Mouse (Mus musculus) left cerebral cortex, adult 18-20 months (tissue): Measurements from ENCODE around the gene Zfp652. TPM values are rescaled to one million over a fixed set of nuclear protein-coding genes. Genes with fewer than 3 reads are reported as not detected.

Source experiments
- DNase-seq, 2 experiments: peaks; one replicate each; pipeline ENCODE4 v3.0.0; 2021 to 2022; ENCODE audit warnings: low spot score in 2 of 2, mixed read lengths in 1 of 2
- total RNA-seq, 2 experiments: library from RNA; stranded (reverse); gene quantifications; 2 replicates each; pipeline ENCODE4 v1.2.3; 2021

The Zfp652 gene
- total RNA-seq, 2 experiments from 2014 or later, result 37.8 to 41.1 TPM

DNA sequence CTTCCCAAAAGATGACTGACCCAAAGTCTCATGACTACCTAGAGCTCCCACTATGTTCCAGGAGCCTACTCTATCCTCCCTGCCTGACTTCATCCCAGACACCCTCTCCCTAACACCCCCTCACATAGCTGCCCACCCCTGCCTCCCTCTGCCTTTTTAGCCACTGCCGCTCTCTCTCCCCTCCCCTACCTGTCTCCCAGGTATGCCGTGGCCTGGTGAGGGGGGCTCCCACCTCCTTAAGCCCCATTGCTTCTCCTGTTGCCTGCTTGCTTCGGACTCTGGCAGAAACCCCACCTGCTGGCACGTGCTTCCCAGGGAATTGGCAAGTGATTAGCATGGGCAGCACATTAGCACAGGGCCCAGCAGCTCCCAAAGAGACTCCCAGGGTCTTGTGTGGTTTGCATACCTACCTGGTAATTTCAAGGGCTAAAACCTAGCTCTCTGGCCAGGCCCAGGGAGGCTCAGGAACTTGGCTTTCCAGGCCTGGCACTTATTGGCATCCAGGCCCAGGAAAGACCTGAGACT, 117.1 kb downstream of the Zfp652 start:
- DNase-seq, result no peak

DNA sequence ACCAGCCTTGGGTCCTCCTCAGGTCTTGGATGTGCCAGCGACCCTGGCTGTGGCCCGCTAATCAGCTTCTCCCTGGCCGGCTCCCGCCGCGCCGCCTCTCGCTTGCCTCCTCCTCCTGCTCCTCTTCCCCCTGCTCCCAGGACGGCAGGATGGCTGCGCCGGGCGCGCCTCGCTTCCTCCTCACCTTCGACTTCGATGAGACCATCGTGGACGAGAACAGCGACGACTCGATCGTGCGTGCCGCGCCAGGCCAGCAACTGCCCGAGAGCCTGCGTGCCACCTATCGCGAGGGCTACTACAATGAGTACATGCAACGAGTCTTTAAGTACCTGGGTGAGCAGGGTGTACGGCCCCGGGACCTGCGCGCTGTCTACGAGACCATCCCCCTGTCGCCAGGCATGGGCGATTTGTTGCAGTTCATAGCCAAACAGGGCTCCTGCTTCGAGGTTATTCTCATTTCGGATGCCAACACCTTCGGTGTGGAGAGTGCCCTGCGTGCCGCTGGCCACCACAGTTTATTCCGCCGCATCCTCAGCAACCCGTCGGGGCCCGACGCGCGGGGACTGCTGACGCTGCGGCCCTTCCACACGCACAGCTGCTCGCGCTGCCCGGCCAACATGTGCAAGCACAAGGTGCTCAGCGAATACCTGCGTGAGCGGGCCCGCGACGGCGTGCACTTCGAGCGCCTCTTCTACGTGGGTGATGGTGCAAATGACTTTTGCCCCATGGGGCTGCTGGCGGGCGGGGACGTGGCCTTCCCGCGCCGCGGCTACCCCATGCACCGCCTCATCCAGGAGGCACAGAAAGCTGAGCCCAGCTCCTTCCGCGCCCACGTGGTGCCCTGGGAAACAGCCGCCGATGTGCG, 118.2 kb downstream of the Zfp652 start:
- DNase-seq, result no peak

DNA sequence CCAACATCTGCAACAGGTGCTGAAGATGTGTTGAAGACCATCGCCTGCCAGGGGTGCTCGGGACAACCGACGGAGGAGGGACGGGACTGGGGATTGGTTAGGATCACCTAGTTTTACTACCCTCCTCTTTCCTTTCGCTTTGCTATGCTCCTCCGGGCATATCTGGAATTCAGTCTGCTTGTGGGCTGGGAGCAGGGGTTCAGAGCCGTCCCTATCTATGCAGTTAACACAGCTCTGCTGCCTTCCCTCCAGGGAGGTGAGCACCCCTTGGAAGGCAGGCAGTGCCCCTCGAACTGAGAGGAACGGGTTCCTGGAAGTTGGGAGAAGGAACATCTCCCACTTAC, 118.8 kb downstream of the Zfp652 start:
- no peak for DNase-seq

DNA sequence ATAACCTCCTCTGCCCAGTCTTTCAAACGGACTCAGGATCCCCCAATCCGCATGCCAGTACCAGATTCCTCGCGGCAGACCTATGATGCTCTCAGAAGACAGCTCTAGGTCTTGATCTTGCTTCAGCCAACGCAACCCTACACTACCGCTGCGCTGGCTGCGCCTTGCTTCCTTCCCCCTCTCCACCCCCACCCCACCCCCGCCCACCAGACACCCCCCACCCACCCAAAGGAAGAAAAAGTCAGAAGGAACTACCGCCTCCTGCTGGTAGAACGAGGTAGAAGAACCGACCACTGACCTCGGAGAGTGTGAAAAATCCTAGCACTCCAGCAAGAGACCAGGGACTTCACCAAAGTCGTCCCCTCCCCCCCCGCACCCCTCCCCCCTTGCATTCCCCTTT, 119.2 kb downstream of the Zfp652 start:
- no peak for DNase-seq

DNA sequence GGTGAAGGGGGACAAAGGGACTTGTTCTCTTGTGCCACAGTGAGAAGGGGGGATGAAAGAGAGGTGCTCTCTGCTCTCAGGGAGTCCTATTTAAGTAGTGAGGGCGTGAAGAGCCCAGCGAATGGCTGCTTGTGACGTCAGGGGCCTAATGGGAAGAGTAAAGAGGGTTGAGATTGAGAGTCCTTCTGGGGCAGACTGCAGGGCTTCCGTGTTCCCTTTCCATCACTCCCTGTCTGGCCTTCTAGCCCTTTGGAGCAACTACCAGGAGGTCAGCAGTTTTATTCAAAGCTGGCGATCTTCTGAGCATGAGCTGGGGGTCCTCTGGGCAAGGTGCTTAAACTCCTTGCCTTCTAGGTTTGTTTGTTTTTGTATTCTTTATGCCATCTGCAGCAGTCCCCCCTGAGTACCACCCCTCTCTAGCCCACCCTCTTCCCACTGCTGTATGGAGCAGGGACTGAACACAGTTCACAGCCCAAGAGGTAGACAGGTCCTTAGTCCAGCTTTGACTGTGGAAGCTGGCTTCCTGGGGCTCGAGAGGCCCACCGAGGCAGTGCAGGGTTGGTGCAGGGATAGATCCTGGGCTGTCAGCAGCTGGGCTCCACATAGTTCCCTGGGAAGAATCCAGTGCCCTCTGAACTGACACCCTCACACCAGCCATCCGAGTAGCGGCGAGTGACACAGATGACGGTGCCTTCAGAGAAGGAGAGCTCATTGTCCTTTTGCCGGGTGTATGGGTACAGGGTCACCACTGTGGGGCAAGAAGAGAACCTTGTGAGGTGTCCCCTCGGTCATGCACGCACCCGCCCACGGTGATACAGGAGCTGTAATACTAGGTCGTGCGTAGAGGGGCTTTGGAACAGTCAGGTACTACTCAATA, 119.9 kb downstream of the Zfp652 start:
- DNase-seq, result no peak

DNA sequence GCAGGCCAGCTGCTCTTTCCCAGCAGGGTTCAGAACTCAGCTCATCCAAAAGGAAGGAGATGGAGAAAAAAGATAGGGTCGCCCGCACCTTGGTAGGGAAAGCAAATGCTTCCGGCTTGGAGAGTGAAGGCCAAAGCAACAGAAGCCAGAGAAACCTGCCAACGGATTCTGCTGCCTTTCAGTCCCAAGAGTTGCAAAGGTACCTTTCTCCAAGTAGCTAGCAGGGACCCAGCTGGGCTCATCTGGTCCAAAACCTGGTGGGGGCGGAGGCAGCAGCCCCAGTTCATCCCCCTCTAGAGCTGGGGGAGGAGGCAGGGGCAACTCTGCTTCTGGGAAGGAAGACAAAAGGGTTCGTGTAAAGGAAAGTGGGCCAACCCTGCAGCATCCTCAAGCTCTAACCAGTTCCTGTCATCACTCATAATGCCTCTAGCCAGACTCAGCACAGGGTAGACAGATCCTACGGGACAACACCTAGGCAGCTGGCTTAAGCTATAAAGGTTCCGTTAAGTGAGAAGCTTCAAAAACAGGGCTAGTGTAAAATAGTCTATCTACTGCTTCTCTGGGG, 120.6 kb downstream of the Zfp652 start:
- no peak for DNase-seq

DNA sequence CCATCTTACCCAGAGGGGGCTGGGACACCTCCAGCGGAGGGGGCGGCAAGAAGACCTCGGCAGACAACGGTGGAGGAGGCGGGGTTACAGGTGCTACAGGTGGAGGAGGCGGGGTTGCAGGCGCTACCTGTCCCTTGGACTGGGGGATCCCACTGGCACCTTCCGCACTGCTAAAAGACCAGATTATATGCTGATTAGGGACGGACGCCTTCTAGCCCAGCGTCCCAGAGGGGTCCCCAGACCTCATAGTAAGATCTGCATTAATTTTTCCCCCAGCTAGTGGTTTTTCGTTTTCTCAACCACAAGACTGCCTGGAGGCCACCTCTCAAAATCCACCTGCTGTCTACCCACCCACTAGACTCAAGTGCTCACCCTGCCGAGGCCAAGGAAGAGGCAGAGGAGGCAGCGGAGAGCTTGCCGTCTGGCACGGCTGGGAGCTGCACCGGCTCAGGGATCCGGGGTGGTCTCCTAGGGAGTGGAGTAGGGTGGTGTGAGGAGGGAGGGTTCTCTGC, 121.2 kb downstream of the Zfp652 start:
- no peak for DNase-seq

DNA sequence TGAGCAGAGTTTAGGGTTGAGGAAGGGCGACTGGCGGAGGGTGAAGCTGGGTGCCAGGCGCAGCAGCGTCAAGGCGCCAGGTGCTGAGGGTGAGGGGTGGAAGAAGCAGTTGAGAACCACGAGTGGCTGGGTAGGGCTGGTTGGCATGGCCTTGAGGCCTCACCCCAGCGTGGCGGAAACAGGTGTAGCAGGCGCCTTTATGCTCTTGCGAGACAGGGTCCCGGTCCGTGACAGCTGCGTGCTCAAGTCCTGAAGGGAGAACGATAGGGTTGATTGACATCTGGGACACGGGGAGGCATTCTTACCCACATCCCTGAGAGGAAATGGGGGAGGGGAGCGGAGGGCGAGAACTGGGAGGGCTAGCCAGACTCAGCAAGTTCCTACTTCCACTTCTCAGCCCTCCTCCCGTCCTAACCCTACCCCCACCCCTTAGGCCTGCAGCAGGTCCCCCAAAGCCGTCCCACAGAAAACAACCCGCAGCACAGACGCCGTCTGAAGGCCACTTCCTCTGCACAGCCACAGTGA, 121.7 kb downstream of the Zfp652 start:
- DNase-seq, result no peak

DNA sequence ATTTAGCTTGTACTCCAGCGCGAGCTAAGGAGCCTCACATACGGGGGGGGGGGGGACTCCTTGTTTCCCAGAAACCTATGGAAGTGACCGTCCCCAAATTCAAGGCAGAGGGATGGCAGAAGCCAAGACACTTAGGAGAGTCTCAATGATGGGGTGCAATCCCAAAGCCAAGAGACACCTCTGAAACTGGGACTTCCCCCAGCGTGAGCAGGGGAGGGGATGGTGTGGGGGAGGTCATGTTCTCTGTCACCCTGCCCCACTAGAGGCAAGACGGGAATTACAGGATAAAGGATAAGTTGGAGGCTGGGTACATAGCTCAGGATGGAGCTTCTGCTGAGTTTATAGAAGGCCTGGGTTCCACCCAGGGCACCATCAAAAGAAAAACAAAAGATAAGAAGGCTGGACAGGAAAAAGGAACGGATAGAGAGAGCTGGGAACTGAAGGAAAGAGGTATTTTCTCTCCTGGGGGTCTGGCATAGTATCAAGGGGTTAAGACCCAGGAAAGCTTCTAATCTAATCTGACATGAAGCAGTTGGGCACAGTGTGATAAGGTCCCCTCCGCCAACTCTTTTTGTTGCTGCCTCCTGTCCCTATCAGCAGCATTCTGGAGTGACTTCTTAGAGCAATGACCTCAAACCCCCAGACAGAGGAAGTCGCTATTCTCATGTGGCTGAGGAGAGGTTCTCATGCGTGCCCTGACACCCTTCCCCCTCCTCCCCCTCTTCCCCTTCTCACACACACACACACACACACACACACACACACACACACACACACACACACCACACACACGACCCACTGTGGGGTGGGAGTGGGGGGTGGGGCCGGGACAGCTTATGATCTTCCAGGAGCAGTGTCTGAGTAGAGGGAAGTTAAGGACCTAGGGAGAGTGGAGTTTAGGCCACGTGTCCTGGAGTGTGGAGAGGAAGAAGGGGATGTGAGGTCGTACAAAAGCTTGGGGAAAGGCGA, 122.6 kb downstream of the Zfp652 start:
- no peak for DNase-seq

DNA sequence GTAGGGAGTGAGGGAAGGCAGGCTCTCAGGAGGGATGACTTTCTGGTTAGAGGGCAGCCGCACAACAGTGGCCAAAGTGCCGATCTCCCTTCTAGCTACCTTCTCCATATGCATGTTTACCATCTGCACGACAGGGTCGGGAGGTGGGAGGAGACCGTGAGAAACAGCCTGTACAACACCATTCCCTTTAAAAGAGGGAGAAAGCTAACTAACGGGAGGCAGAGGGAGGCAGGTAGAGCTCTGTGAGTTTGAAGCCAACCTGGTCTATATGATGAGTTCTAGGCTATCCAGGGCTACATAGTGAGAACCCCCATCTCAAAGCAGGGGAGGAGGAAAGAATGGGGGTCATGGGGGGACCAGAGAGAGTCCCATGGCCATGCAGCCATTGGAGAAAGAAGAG, 123.4 kb downstream of the Zfp652 start:
- no peak for DNase-seq

DNA sequence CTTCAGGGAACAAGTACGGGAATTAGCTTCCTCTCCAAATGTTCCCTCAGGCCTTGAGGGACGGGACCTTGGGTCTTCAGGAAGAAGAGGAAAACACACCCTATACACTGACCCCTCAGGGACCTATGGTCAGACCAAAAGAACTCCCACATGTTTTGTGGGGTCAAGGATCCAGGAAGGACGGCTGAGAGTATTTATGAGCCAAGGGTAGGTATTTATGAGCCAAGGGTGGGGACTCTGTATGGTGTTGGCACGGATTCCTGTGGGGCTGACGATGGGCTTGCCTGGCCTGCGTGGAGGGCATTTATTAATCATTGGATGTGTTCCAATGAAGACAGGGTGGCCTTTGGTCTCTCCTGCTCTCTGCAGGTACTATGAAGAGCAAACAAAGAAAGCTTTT, 124.0 kb downstream of the Zfp652 start:
- no peak for DNase-seq

DNA sequence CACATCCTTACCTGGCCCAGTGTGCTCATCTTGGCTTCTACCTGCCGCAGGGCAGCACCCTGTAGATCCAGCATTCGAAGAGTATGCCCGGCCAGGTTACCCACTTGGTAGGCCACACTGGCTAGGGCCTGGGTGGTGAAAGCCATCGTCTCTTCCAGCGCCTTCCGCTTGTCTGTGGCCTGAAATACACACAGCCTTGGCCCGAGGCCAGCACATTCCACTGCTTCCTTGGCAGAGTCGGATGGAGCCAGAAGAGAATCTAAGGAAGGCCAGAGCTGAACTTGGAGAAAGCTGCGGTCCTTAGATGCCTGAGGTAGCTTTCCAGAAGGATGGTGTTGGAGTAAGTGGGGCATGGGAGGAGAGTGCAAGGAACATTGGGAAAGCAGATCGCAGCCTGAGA, 124.6 kb downstream of the Zfp652 start, which contains the start of gene Gngt2:
TSS of gene Gngt2 (plus strand) at position 158 of the 400 bp plus-strand sequence.
- peak; percentile 43 to 46 for DNase-seq

DNA sequence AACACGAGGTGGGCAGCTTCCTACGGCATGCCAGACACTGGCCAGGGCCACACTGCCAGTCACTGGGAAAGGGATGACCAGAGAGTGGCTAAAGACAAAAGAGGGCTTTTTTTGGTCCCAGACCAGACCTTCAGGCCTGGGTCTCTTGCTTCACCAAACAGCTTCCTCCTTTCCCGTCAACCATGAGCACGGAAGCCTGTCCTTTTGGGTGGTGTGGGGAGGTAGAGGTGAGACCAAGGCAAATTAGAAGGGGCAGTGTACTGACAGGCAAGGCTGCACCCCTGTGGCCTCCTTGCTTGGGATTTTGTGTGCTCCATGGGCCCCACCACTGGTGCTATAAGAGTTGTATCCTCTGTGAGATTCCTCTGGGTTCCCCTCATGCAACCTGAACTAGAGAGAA, 126.1 kb downstream of the Zfp652 start:
- no peak for DNase-seq

DNA sequence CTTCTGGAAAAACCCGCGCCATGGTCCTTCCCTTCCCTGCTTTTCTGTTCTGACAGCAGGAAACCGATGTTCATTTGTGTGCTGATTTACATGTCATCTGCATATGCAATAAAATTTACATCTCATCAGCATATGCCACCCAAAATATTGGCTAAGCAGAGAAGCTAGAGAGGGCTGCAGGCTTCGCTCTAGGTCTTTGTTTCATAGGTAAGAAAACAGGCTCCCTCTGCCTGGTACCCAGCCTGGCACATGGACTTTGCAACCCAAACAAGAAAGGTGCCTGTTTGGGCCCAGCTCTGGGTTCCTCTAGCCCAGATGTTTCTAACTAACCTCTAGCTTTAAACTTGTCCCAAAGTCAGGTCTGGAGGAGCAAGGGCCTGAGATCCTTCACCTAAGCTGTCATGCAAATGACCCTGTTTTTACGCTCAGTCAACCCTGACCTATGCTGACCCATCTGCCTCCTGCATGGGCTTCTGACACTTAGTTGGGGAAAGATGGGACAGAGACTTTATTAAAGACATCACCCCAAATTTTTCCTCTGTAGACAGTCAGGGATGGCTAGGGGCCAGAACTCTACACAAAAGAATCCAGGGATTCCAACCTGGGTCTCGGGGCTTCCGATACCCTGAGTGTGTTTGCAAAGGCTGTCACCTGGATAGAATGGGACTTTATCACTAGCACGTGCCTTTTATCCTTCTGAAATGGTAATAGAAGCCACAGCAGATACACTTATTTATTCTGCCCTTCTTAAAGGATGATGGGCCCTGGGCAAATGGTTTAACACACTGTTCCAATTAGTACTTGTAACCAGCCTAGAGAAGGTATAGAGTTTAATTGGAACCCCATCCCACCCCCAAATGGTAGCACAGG, 126.8 kb downstream of the Zfp652 start:
- DNase-seq, result no peak

DNA sequence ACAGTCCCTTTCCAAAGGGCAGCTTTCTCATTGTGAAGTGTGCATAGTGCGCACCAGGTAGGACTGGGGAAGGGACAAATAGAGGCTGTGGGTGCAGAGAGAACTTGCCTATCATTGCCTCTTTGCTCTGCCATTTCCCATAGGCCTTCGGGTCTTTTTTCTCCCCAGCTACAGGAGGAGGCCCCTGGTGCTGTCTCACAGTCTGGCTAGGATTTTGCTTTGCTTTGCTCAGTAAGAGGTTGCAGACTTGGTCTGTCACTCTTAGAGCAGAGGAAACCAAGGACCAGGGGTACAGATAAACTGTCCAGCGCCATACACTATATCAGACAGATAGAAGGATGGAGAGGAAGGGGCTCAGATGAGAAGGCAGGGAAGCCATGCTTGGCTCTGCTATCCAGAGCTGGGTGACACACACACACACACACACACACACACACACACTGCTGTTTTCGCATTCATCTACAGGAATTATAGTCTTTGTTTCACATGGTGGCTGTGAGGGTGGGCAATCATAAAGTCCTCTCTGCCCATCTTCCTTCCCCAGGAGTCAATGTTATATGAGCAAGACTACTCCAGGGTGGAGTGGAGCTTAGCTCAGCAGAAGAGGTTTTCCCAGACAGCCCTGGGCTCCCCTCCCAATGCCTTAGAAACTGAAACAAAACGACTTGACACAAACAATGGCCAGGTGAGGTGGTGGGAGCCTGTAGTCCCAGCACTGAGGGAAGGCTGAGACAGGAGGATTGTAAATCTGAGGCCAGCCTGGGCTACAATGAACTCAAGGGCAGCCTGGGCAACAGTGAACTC, 128.4 kb downstream of the Zfp652 start:
- no peak for DNase-seq

DNA sequence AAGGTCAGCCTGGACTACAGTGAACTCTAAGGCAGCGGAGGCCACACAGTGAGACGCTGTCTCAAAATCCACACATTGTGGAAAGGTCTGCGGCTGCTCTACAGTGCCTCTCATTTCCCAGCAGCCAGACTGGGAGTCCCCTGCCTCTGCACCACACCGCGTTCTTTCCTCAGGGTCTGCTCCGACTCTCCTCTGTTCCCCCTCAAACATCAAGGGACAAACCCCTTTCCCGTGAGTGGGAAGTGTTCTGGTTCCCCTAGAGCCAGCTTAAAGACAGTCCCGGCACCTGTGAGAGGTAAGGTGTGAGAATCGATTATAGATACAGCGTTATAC, 129.0 kb downstream of the Zfp652 start:
- DNase-seq, result no peak

DNA sequence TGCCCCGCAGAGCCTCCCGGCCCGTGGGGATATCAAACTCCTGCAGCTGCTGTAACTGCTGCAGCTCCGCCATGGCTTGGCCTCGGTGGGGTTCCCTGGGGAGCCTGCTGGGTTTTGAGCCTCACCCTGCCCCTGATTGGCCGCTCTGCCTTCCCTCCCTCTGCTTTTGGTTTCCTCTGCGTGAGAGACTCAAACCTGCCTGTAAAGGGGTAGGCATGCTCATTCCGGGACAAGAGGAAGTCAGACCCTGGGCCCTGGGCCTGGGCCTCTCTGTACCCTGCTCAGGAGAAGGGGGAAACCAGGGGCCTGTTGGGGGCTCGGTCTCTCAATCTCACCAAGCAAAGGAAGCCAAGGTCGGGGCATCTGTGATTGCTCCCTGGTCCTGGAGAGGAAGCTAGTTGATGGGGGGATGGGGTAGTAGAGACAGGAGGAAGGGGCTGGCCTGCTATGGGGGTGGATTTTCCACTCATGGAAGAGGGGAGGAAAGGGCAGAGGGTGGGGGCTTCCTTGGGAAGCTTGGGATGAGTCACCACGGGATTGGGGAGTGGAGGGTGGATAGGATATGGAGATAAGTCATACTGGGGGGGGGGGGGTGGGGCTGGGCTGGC, 129.7 kb downstream of the Zfp652 start, which contains the start of gene Abi3:
TSS of gene Abi3 (minus strand) at position 403 of the 608 bp plus-strand sequence.
- DNase-seq, result no peak

DNA sequence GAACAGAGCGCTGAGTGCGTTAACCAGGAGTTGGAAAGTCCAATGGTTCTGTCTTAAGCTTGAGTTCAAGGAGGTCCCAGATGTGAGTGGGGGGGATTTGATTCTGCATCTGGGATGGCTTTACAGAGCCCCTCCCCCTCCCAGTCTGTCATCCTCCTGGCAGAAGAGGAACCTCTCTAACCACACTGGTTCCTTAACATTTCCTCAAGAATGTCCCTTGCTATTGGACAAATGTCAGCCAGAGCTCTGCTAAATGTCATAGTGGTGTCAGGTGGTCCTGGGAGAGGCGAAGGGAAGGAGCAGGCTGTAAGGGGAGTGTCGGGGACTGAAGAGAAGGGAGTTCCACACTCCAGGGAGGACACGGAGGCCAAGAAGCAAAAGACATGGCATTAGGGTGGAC, 130.5 kb downstream of the Zfp652 start:
- no peak for DNase-seq
